Mouse (Mus musculus): ENCODE results near the gene Gp1ba.

DNA sequence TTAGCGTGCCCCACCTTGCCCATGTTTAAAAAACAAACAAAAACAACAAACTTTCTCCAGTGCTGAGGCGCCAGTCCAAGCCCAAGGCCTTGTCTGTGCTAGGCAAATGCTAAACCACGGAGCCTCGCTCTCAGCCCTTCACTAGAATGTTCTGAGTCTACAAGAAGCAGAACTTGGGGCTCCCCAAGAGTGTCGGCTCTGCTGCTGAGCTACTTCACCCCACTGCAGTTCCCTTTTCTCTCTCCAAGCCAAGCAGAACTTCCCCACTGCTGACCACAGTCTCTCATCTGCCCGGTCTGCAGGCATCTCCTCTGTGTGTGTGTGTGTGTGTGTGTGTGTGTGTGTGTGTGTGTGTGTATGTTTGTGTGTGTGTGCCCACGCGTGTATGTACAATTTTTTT is 41.0 kb downstream of the Gp1ba start:
- no peak for TF ChIP-seq POLR2A (IDR thresholded peaks at IDR 0.05; ENCODE audit: borderline replicate concordance, low read depth, low read length)
- TF ChIP-seq CTCF (IDR thresholded peaks at IDR 0.05; ENCODE audit: low read depth, low read length) = no peak
